Mouse (Mus musculus) layer of hippocampus, adult 2 months (tissue): Measurements from ENCODE around the gene Zfp334. TPM values are rescaled to one million over a fixed set of nuclear protein-coding genes. Genes with fewer than 3 reads are reported as not detected.

ENCODE experiments used
- DNase-seq, 2 experiments: peaks; one replicate each; pipeline ENCODE4 v3.0.0; 2022; ENCODE audit warnings: low spot score in 2 of 2
- H3K27ac ChIP-seq: fragments of 200-600 bp; 2 replicates; pipeline ENCODE4 v1.8.1; 2022
- H3K4me3 ChIP-seq: fragments of 200-600 bp; 2 replicates; pipeline ENCODE4 v1.8.1; 2022; ENCODE audit warnings: mild to moderate bottlenecking
- CTCF ChIP-seq: fragments of 200-600 bp; conservative IDR thresholded peaks from 2 replicates; pipeline ENCODE4 v1.8.1; 2022; ENCODE audit warnings: antibody characterized with exemption, mild to moderate bottlenecking, moderate library complexity
- total RNA-seq, 2 experiments: library from RNA; stranded (reverse); gene quantifications; 2 replicates each; pipeline ENCODE4 v1.2.3; 2021

The Zfp334 gene
- total RNA-seq, 2 experiments from 2014 or later = 14.0 to 15.3 TPM

DNA sequence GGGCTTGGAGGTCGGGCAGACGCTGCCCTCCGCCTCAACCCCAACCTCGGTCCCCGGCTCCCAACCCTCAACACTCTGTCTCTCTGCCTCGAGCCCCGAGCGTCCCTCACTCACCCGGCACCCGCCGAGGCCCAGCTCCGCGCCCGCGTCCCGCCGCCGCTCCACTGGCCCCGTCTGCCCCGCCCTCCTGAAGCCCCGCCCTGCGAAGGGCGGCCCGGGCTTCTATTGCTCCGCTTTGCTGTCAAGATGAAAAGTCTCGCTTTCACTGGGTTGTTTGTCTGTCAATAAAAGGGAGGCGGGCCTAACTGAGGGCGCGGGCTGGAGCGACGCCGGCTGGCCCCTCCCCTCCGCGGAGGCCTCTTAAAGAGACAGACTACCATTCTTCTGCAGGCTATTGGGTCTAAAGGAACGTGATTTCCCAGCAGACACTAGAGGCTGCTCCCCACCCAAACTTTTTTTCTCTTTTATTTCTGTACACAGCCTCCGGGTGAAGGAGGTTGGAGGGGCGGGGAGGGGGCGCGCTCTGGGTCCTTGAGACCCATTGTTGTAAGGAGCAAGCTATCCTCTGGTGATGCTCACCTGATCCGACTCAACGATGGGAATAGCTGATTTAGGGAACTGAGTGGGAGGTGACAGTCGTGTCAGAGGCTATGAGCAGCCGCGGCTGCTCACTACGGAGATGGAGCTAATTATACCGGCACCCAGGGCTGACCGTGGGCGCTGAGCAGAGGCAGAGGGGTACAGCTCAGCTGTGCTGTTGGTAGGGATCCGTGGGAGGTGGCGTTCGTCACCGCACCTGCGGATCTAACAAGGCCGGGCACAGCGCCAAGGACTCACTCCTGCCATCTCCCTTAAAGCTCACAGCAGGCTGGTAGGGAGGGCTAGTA is 61.5 kb downstream of the Zfp334 start, which contains the start of gene Elmo2:
Gene Elmo2 (minus strand): TSS at position 176 of the 887 bp plus-strand sequence.
- Histone ChIP-seq H3K27ac (peak within 1 kb of the TSS; percentile 98), H3K4me3 (peak within 1 kb of the TSS; percentile 87)
- 0 out of 2 replicates have a peak, but pooled peaks have one; percentile 19 for TF ChIP-seq CTCF
- DNase-seq = peak; percentile 97 to 98

DNA sequence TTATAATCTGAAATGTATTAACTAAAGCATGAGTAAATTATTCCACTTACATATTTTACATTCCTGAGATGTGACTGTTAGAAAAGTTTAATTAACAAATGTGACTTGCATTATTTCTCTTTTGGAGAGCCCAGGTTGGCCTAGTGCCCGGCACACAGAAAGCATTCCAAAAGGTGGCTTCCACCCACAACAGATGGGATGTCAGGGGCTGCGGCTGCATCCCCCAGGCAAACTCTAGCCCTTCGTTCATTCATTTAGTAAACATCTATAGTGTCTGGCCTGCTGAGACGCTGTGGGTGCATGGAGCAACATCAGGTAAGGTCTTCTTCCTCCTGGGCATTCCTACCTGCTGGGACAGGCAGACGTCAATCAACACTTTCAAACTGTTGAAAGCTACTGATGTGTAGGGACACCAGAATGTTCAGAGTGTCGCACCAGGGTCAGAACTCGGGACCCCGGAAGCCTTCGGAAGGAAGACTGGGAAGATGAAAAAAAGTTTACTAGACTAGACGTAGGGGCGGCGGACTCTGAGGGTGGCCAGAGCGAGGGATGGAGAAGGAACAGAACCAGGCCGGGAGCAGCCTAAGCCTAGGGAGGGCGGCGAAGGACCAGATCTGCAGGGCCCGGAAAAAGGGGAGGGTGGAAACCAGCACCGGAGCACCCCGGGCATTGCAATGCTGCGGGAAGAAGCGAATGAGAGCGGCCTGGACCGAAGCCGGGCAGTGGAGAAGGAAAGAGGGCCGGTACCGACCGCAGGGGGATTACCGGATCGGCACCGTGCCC is 62.3 kb downstream of the Zfp334 start:
- Histone ChIP-seq H3K27ac (peak overlapping the region; percentile 98), H3K4me3 (peak overlapping the region; percentile 87)
- TF ChIP-seq CTCF = no peak
- no peak for DNase-seq

Other genes starting within 250 kb of the Zfp334 start
- 10 to 100 TPM; 13.8 to 15.4 TPM for gene Cdh22, start 153.4 kb downstream of the Zfp334 start, total RNA-seq
- gene Slc35c2, start 100.4 kb downstream of the Zfp334 start, total RNA-seq = 10 to 100 TPM; 94.6 to 98.4 TPM
- gene Elmo2, start 61.8 kb downstream of the Zfp334 start, total RNA-seq = 100 to 1,000 TPM; 200 to 202 TPM
- gene Zfp663, start 19.5 kb downstream of the Zfp334 start, total RNA-seq = under 1 TPM in 1 of 2 experiments, not detected in 1; 0.20 TPM
- gene Ocstamp, start 12.1 kb upstream of the Zfp334 start, total RNA-seq = not detected
- gene Slc13a3, start 85.0 kb upstream of the Zfp334 start, total RNA-seq = 10 to 100 TPM in 1 of 2 experiments, 1 to 10 TPM in 1; 8.7 to 11.3 TPM
- 10 to 100 TPM; 18.7 to 20.5 TPM for gene Trp53rka, start 105.1 kb upstream of the Zfp334 start, total RNA-seq
- gene Slc2a10, start 115.5 kb upstream of the Zfp334 start, total RNA-seq = under 1 TPM; 0.91 to 0.92 TPM
- gene Eya2, start 206.8 kb upstream of the Zfp334 start, total RNA-seq = 1 to 10 TPM; 2.0 to 2.9 TPM